Mouse (Mus musculus): ENCODE results near the gene Fkbp15.

DNA sequence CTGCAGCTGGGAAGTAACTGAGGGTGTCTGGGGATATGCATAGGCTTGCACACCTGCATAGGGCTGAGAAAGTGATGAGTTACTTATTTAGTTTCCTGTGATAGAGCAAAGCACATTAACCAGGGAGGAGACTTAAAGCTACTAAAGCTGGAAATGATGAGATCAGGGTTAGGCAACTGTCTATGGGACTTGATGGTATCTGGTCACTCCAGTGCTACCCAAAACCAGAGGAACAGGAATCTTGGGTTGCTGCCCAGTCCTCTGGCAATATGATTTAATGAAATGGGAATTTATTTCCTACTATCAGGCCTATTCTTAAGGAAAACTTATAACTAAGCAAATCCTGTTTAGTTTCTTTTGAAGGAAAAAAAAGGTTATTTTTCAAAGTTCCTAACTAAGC is 34.2 kb downstream of the Fkbp15 start:
- TF ChIP-seq POLR2A (IDR thresholded peaks at IDR 0.05; ENCODE audit: extremely low read depth, insufficient read depth, low read length) (no peak), CTCF (IDR thresholded peaks at IDR 0.05; ENCODE audit: extremely low read depth, insufficient read depth, low read length) (no peak)

All from cortical plate, adult 2 months (tissue).